Mouse (Mus musculus) limb, embryonic 13.5 days (tissue): ENCODE data around the gene Cntln. TPM values are rescaled to one million over a fixed set of nuclear protein-coding genes. Genes with fewer than 3 reads are reported as not detected.

Experiments used
- ATAC-seq: fragments of 200-750 bp; cut with Nextera tagmentation; 2 replicates; pipeline ENCODE4 v1.8.0; 2017; ENCODE audit warnings: low read depth, moderate number of reproducible peaks, moderate TSS enrichment; ENCODE audit not compliant: low FRiP score
- H3K27ac ChIP-seq: fragments of 300-500 bp; sonication (generic); 2 replicates; pipeline ENCODE4 v1.5.1; 2015; ENCODE audit warnings: inconsistent platforms, mild to moderate bottlenecking, moderate library complexity
- H3K27me3 ChIP-seq: fragments of 300-500 bp; sonication (generic); 2 replicates; pipeline ENCODE4 v1.6.1; 2015; ENCODE audit warnings: mild to moderate bottlenecking, inconsistent platforms
- H3K36me3 ChIP-seq: fragments of 300-500 bp; sonication (generic); 2 replicates; pipeline ENCODE4 v1.6.1; 2015; ENCODE audit warnings: inconsistent platforms, mild to moderate bottlenecking, moderate library complexity
- H3K4me1 ChIP-seq: fragments of 300-500 bp; sonication (generic); 2 replicates; pipeline ENCODE4 v1.6.1; 2015; ENCODE audit warnings: inconsistent platforms
- H3K4me2 ChIP-seq: fragments of 300-500 bp; sonication (generic); replicated peaks from 2 replicates; pipeline ENCODE4 v1.6.1; 2015; ENCODE audit warnings: inconsistent platforms, mild to moderate bottlenecking, moderate library complexity
- H3K4me3 ChIP-seq: fragments of 300-500 bp; sonication (generic); 2 replicates; pipeline ENCODE4 v1.5.1; 2015; ENCODE audit warnings: moderate library complexity, mild to moderate bottlenecking, inconsistent platforms
- H3K9ac ChIP-seq: fragments of 300-500 bp; sonication (generic); 2 replicates; pipeline ENCODE4 v1.6.1; 2015; ENCODE audit warnings: mild to moderate bottlenecking, inconsistent platforms
- H3K9me3 ChIP-seq: fragments of 300-500 bp; sonication (generic); 2 replicates; pipeline ENCODE4 v1.6.1; 2016; ENCODE audit warnings: inconsistent platforms
- WGBS: fragments of 180-500 bp; shearing (Covaris S2); methylation state at CpG from one replicate; pipeline ENCODE4 v1.1.7; 2015; 5-methylcytosine and 5-hydroxymethylcytosine counted together
- polyA plus RNA-seq: library from polyadenylated mRNA; unstranded; fragments of >200 nt; fragmentation: Nextera tagmentation; extraction: Ambion mirVana; gene quantifications from 2 replicates; pipeline ENCODE4 v1.2.1, GENCODE M21; 2015

Gene Cntln
- polyA plus RNA-seq, 1 experiment from 2014 or later, result 13.6 TPM

GRCm38 (mm10) chr4:85168001-85168400 is 283.9 kb downstream of the Cntln start:
- WGBS, result 91% methylated on average over 12 of the region's 12 CpGs
- Histone ChIP-seq H3K9ac (no peak overlapping the region), H3K9me3 (no peaks in the 10 kb centered on the region), H3K36me3 (no peaks in the 10 kb centered on the region), H3K27me3 (no peaks in the 10 kb centered on the region), H3K27ac (no peak overlapping the region), H3K4me1 (no peaks in the 10 kb centered on the region), H3K4me2 (no peak overlapping the region), H3K4me3 (no peak overlapping the region)
- no peak for ATAC-seq

- Histone ChIP-seq H3K9me3 (no peaks in the 10 kb centered on the region), H3K4me1 (no peaks in the 10 kb centered on the region), H3K27me3 (no peaks in the 10 kb centered on the region), H3K36me3 (no peaks in the 10 kb centered on the region), H3K4me3 (no peak overlapping the region), H3K27ac (no peak overlapping the region), H3K4me2 (no peak overlapping the region), H3K9ac (no peak overlapping the region)
- WGBS, result 86% methylated on average over 4 of the region's 4 CpGs
- ATAC-seq, result no peak
Observed at GRCm38 (mm10) chr4:85175466-85175865, 291.4 kb downstream of the Cntln start.

- Histone ChIP-seq H3K9me3 (no peaks in the 10 kb centered on the region), H3K9ac (no peak overlapping the region), H3K4me1 (no peaks in the 10 kb centered on the region), H3K27ac (no peak overlapping the region), H3K4me3 (no peak overlapping the region), H3K4me2 (no peak overlapping the region), H3K36me3 (no peaks in the 10 kb centered on the region), H3K27me3 (no peaks in the 10 kb centered on the region)
- ATAC-seq, result no peak
- 76% methylated on average over 9 of the region's 9 CpGs for WGBS
Observed at GRCm38 (mm10) chr4:85178394-85179051, 294.4 kb downstream of the Cntln start.

Other genes with a start within 250 kb of the Cntln start
- 29.5 and 38.7 TPM in 2 replicates for gene Bnc2, start 209.0 kb upstream of the Cntln start, polyA plus RNA-seq